Mouse (Mus musculus): ENCODE data around the gene Pop7. TPM values are rescaled to one million over a fixed set of nuclear protein-coding genes. Genes with fewer than 3 reads are reported as not detected.

Pop7 gene
- total RNA-seq, 4 experiments from 2014 or later: 10.5 to 11.7 (median 11.2) TPM

GRCm38 (mm10) chr5:137528247-137528968 is 26.1 kb upstream of the Pop7 start:
- no peak for DNase-seq (ENCODE audit: low spot score in 2 of 2)

GRCm38 (mm10) chr5:137527413-137527812 is 25.1 kb upstream of the Pop7 start:
- DNase-seq (ENCODE audit: low spot score in 2 of 2): no peak

GRCm38 (mm10) chr5:137526192-137526936 is 24.0 kb upstream of the Pop7 start:
- DNase-seq (ENCODE audit: low spot score in 2 of 2): no peak

GRCm38 (mm10) chr5:137525511-137525910 is 23.2 kb upstream of the Pop7 start:
- DNase-seq (ENCODE audit: low spot score in 2 of 2): no peak

DNA sequence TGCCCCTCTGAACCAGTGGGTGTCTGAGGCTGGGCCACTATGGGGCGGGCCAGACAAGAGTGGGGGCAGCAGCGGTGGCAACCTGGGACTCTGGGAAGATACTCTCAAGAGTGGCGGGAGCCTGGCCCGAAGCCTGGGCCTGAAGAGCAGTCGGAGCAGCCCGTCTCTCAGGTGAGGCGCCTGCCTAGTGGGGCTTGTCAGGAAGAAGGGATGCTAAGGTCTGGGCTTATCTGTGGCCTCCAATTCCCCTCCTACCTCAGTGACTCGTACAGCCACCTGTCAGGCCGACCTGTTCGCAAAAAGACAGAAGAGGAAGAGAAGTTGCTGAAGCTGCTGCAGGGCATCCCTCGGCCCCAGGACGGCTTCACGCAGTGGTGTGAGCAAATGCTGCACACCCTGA is 22.4 kb upstream of the Pop7 start:
- DNase-seq (ENCODE audit: low spot score in 2 of 2): no peak

- DNase-seq (ENCODE audit: low spot score in 2 of 2): no peak
These were observed 21.9 kb upstream of the Pop7 start for GRCm38 (mm10) chr5:137524251-137524515.

- no peak for DNase-seq (ENCODE audit: low spot score in 2 of 2)
These were observed 21.3 kb upstream of the Pop7 start for GRCm38 (mm10) chr5:137523396-137524250.

GRCm38 (mm10) chr5:137522711-137523110 is 20.4 kb upstream of the Pop7 start:
- no peak for DNase-seq (ENCODE audit: low spot score in 2 of 2)

- DNase-seq (ENCODE audit: low spot score in 2 of 2): no peak
These were observed 19.5 kb upstream of the Pop7 start for GRCm38 (mm10) chr5:137521861-137522260.

DNA sequence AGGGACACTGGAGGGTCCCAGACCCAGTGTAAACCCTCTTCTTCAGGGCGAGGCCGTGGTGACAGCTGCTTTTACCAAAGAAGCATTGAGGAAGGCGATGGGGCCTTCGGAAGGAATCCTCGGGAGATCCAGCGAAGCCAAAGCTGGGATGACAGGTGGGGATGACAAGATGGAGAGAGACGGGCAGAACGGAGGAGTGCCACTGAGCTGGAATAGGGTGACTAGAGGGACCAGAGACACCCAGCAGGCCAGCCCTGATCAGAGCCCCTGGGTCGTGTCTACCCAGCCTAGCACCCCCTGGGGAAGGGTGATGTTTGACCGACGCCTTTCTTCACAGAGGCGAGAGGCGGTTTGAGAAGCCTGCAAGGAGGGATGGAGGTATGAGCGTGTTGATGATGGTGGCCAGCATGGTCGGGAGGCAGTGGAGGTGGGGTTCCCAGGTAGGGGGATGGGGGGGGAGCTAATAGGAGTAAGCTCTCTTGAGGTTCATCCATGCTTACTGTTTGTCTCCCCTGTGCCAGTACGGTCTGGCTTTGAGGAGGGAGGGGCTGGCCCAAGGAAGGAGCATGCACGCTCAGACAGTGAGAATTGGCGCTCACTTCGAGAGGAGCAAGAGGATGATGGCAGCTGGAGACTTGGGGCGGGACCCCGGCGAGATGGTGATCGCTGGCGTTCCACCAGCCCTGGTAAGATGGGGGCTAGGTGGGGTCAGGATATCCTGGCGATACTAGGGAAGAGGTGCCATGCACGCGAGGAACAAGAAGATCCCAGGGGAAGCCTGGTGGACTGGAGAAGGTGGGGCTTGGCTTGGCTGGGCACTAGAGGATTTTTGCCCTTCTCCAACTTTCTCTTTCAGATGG is 17.6 kb upstream of the Pop7 start:
- no peak for DNase-seq (ENCODE audit: low spot score in 2 of 2)

- DNase-seq (ENCODE audit: low spot score in 2 of 2): no peak
These were observed 16.1 kb upstream of the Pop7 start, which contains the start of gene Gigyf1 for GRCm38 (mm10) chr5:137518436-137518835. Gene Gigyf1 (plus strand): TSS chr5:137518548.

DNA sequence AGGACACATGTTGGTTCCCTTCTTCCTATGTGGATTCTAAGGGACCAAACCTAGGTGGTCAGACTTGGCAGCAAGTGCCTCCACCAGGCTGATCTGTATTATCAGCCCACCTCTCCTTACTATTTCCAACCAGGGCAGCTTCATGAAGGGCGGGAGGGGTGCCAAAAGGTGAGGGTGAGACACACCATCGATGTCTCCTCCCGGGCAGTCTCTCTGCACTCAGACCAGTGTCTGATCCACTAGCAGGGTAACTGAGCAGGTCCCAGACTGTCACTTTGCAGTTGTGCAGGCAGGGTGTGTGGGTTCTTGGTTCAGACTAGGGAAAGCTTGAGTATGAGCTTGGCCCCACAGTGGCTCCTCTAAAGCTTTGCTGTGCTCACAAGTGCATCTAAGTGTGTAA is 12.5 kb upstream of the Pop7 start:
- no peak for DNase-seq (ENCODE audit: low spot score in 2 of 2)

- no peak for DNase-seq (ENCODE audit: low spot score in 2 of 2)
These were observed 11.8 kb upstream of the Pop7 start for GRCm38 (mm10) chr5:137513951-137514721.

GRCm38 (mm10) chr5:137512847-137513794 is 10.8 kb upstream of the Pop7 start:
- DNase-seq (ENCODE audit: low spot score in 2 of 2): no peak

GRCm38 (mm10) chr5:137511706-137512105 is 9.4 kb upstream of the Pop7 start:
- DNase-seq (ENCODE audit: low spot score in 2 of 2): no peak

- no peak for DNase-seq (ENCODE audit: low spot score in 2 of 2)
These were observed 8.5 kb upstream of the Pop7 start for GRCm38 (mm10) chr5:137510573-137511390.

DNA sequence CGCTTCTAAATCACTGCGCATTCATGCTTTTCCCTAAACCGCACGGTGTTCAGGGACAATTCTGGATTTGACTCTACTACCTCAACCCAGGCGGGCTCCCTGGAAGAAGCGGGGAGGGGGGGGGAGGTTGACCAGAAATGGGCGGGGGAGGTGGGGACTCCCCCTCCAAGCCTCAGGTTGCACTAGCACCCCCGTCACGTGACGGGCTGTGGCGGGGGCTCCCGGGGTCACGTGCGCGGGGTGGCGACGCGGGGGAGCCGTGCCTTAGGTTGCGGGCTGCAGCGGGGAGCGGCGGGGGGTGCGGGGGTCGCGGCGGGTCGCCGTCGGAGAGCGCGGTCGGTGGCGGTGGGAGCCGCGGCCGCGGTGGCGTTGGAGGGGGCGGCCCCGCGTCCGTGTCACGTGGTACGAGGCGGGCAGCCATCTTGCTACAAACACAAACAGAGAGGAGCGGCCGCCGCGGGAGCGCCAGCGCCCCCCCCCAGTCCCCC is 7.7 kb upstream of the Pop7 start:
- DNase-seq (ENCODE audit: low spot score in 2 of 2): peak; percentile 70 to 77

- DNase-seq (ENCODE audit: low spot score in 2 of 2): no peak
These were observed 1.7 kb upstream of the Pop7 start for GRCm38 (mm10) chr5:137504041-137504440.

Measured in gastrocnemius, adult 8-10 months (tissue).